Mouse (Mus musculus): Measurements from ENCODE around the gene Ptpn3. TPM values are rescaled to one million over a fixed set of nuclear protein-coding genes. Genes with fewer than 3 reads are reported as not detected.

The Ptpn3 gene
- polyA plus RNA-seq, 1 experiment from 2014 or later = 4.9 TPM

DNA sequence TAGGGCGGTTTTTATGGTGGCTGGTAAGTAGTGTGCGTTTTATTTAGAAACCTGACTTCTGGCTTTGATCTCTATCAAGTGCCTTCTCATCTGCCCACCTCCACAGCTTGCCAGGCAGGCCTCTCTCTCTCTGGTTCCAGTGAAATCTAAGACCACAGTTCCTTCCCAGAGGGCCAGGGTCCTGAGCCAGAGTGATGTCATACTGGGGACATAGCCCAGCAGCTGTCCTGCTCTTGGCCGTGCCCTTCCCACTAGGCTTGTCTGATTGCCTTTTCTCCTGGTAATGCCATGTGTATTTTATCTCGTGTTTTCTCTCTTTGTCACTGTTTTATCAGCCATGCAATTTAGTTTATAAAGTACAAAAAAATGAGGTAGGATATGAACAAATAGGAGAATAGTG lies 118.1 kb downstream of the Ptpn3 start:
- peaks cover 5% of the 10 kb centered on the region; the same call in 1 of the 2 replicates for H3K4me1 ChIP-seq
- no peak overlapping the region for H3K4me3 ChIP-seq
- H3K9ac ChIP-seq = no peak overlapping the region
- no peaks in the 10 kb centered on the region for H3K27me3 ChIP-seq
- no peaks in the 10 kb centered on the region for H3K36me3 ChIP-seq
- H3K27ac ChIP-seq = no peak overlapping the region
- WGBS = 65% methylated on average over 4 of the region's 4 CpGs
- ATAC-seq (ENCODE audit: insufficient number of reproducible peaks, insufficient read depth, low FRiP score, low TSS enrichment, low read depth) = no peak
- H3K4me2 ChIP-seq = no peak overlapping the region
- no peaks in the 10 kb centered on the region for H3K9me3 ChIP-seq

DNA sequence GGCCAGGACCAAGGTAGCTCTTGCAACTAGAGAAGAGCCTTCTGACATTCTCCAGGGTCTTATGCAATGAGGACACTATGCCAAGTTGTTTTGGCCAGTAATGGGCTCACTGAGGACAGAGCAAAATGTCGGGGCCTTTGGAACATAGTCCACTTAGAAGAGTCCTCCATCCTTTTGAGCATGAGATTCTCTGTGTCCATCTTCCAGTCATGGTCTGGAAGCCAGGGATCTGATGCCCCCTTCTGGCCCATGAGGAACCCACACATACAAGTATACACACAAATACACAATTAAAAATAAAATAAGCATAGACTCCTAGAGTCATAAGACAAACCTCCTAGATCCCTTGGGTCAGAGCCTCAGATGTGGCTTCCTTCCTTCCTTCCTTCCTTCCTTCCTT lies 120.1 kb downstream of the Ptpn3 start:
- Histone ChIP-seq H3K27ac (no peak overlapping the region), H3K4me1 (peaks cover 5% of the 10 kb centered on the region; the same call in 1 of the 2 replicates), H3K36me3 (no peaks in the 10 kb centered on the region), H3K9me3 (no peaks in the 10 kb centered on the region), H3K4me2 (no peak overlapping the region), H3K9ac (no peak overlapping the region), H3K4me3 (no peak overlapping the region), H3K27me3 (no peaks in the 10 kb centered on the region)
- 56% methylated on average over 1 of the region's 1 CpGs for WGBS
- ATAC-seq (ENCODE audit: insufficient number of reproducible peaks, insufficient read depth, low FRiP score, low TSS enrichment, low read depth) = no peak

DNA sequence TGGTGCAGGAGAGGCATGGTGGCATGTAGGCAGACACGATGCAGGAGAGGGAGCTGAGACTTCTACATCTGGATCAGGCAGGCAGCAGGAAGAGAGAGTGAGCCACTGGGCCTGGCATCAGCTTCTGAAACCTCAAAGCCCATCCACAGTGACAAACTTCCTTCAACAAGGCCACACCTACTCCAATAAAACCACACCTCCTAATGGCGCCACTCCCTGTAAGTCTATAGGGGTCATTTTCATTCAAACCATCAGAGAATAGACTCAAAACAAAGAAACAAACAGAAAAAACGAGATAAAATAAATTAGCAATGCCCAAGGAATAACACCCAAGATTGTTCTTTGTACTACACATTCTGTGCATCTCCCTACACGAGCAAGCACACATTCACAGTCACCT lies 122.8 kb downstream of the Ptpn3 start:
- Histone ChIP-seq H3K4me2 (no peak overlapping the region), H3K9me3 (no peaks in the 10 kb centered on the region), H3K4me1 (peaks cover 8% of the 10 kb centered on the region; the same call in 1 of the 2 replicates), H3K27ac (no peak overlapping the region), H3K9ac (no peak overlapping the region), H3K4me3 (no peak overlapping the region), H3K27me3 (no peaks in the 10 kb centered on the region), H3K36me3 (no peaks in the 10 kb centered on the region)
- WGBS = 70% methylated on average over 4 of the region's 4 CpGs
- ATAC-seq (ENCODE audit: insufficient number of reproducible peaks, insufficient read depth, low FRiP score, low TSS enrichment, low read depth) = no peak

DNA sequence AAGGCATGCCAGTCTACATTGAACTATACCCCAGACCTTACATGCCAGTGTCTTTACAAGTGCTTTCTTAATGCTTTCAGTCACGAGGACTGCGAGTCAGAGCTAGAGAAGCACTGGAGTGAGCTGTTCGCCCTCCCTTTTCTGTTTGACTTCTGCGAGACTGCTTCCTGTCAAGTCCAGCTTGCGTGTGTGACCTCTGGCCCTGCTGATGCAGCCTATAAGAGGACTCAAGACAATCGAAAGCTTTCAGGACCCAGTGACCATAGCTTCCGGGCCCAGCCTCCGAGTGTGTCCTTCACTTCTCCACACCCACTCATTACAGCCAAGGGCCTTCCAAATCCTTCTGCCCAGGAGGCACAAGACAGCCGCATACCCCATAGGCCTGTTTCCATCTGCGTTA lies 126.3 kb downstream of the Ptpn3 start:
- peak overlapping the region; percentile 16; the same call in 1 of the 2 replicates for H3K27ac ChIP-seq
- H3K36me3 ChIP-seq = no peaks in the 10 kb centered on the region
- no peaks in the 10 kb centered on the region for H3K9me3 ChIP-seq
- H3K27me3 ChIP-seq = no peaks in the 10 kb centered on the region
- H3K4me3 ChIP-seq = no peak overlapping the region
- peaks cover 8% of the 10 kb centered on the region; the same call in 1 of the 2 replicates for H3K4me1 ChIP-seq
- no peak overlapping the region for H3K4me2 ChIP-seq
- no peak for ATAC-seq (ENCODE audit: insufficient number of reproducible peaks, insufficient read depth, low FRiP score, low TSS enrichment, low read depth)
- 38% methylated on average over 10 of the region's 10 CpGs for WGBS
- no peak overlapping the region for H3K9ac ChIP-seq

DNA sequence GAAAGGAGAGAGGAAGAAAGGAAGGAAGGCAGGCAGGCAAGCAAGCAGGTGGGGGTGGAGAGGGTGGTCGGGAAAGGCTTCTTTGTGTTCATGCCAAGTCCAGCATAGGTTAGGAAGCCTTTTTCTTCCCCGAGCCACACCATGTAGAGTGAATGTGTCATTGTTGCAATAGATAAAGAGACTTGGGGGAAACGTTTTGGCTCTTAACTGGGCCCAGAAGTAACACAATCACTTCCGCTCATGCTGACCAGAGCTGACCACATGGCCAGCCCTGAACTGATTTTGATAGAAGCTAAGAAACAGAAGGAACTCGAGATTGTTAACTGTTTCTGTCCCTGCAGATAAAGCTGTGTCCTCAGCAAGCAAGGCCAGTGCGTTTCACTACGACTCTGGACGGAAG lies 128.8 kb downstream of the Ptpn3 start:
- no peaks in the 10 kb centered on the region for H3K9me3 ChIP-seq
- peaks cover 8% of the 10 kb centered on the region; the same call in 1 of the 2 replicates for H3K4me1 ChIP-seq
- no peak for ATAC-seq (ENCODE audit: insufficient number of reproducible peaks, insufficient read depth, low FRiP score, low TSS enrichment, low read depth)
- H3K9ac ChIP-seq = no peak overlapping the region
- H3K4me2 ChIP-seq = no peak overlapping the region
- no peaks in the 10 kb centered on the region for H3K27me3 ChIP-seq
- WGBS = 63% methylated on average over 8 of the region's 8 CpGs
- no peak overlapping the region for H3K4me3 ChIP-seq
- no peak overlapping the region for H3K27ac ChIP-seq
- H3K36me3 ChIP-seq = no peaks in the 10 kb centered on the region

DNA sequence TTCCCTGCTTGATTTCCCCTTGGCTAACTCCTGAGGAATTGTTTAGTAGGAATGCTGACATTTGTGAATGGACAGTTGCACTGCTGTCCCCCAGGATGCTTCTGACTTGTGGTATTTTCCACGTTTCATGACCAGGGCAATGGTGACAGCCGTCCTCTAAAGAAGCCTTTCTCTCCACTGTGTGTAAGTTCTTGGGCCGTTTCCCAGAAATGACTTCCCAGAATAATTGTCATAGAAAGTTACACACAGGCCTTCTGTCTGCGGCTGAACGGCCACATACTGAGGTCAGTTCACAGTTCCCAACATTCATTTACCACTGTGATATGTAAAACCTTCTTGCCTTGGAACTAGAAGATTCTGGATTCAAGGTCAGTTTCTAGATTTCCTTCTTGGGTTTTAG lies 129.8 kb downstream of the Ptpn3 start:
- no peaks in the 10 kb centered on the region for H3K36me3 ChIP-seq
- H3K4me3 ChIP-seq = no peak overlapping the region
- no peak overlapping the region for H3K4me2 ChIP-seq
- no peaks in the 10 kb centered on the region for H3K9me3 ChIP-seq
- H3K27ac ChIP-seq = no peak overlapping the region
- 75% methylated on average over 5 of the region's 5 CpGs for WGBS
- no peak overlapping the region for H3K9ac ChIP-seq
- no peak for ATAC-seq (ENCODE audit: insufficient number of reproducible peaks, insufficient read depth, low FRiP score, low TSS enrichment, low read depth)
- peaks cover 12% of the 10 kb centered on the region for H3K4me1 ChIP-seq
- H3K27me3 ChIP-seq = no peaks in the 10 kb centered on the region

DNA sequence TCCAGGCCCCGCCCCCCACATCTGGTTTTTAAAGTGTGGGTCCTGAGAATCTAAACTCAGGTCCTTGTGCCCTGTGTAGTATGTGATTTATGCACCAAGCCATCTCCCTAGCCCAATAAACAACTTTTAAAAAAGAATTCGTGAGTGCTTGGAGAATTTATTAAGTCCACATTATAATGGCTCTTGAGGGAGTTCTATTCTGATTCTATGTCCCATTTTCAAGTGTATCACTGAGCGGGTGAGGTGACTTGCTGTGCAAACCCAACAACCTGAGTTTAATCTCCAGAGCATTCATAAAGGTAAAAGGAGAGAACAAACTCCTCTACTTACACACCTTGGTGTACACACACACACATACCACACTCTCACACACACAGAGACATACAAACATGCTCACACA lies 133.0 kb downstream of the Ptpn3 start:
- ATAC-seq (ENCODE audit: insufficient number of reproducible peaks, insufficient read depth, low FRiP score, low TSS enrichment, low read depth) = no peak
- Histone ChIP-seq H3K27ac (no peak overlapping the region), H3K4me3 (no peak overlapping the region), H3K27me3 (no peaks in the 10 kb centered on the region), H3K36me3 (no peaks in the 10 kb centered on the region), H3K9ac (no peak overlapping the region), H3K4me1 (peaks cover 4% of the 10 kb centered on the region), H3K9me3 (no peaks in the 10 kb centered on the region), H3K4me2 (no peak overlapping the region)
- 82% methylated on average over 3 of the region's 3 CpGs for WGBS

DNA sequence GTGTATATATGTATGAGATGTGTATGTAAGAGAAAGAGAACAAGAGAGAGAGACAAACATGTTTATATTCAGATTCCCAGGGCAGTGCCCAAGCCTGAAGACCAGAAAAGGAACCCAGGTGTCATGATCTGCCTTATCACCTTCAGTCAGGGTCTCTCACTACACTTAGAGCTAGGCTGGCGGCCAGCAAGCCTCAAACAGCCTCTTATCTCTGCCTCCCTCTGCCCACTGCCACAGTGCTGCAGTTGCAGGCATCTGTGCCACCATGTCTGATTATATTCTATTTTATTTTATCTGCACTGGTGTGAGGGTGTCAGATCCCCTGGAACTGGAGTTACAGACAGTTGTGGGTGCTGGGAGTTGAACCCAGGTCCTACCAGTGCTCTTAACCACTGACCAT lies 133.4 kb downstream of the Ptpn3 start:
- Histone ChIP-seq H3K9me3 (no peaks in the 10 kb centered on the region), H3K4me1 (peaks cover 5% of the 10 kb centered on the region), H3K27me3 (no peaks in the 10 kb centered on the region), H3K4me2 (no peak overlapping the region), H3K4me3 (no peak overlapping the region), H3K36me3 (no peaks in the 10 kb centered on the region), H3K9ac (no peak overlapping the region), H3K27ac (no peak overlapping the region)
- no peak for ATAC-seq (ENCODE audit: insufficient number of reproducible peaks, insufficient read depth, low FRiP score, low TSS enrichment, low read depth)
- WGBS = 91% methylated on average over 1 of the region's 1 CpGs

DNA sequence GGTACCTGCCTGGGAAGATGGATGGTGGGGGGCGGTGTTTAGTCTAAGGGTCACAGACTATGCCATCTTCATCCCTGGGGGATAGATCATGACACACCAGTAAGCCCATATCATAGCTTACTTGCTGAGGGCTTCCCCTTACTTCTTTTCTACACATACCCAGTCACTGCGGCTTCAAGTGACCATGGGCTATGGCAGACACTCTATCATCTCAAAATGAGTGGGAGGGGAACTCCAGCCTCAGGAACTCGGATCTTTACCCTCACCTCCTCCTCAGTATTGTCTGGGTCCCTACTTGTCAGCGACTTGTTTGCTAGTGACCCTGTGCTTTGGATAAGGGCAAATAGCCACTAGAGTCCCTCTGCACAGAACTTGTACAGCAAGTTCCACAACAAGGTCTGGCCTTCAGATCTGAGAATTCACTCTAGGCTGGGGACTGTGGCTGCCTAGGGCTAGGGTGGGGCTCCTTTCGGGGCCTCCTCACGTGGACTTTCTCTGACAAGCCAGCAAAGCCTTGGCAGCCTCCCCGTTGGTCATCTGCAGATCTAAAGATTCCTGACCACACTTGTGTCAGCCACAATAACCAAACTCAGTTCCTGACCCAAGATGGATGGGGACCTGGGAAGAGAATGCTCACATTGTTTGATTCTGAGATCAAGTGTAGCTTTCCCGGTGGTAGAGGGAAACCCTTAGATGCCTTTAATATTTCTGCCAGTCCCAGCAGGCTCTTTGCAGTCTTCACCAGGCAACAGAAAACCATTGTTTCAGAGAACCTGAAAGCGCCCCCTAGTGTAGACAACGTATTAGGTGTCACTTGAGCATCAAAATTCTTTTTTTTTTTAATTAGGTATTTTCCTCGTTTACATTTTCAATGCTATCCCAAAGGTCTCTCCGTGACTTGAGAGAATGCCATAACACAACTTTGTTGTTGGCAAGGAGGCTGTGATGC lies 134.4 kb downstream of the Ptpn3 start:
- no peak overlapping the region for H3K9ac ChIP-seq
- ATAC-seq (ENCODE audit: insufficient number of reproducible peaks, insufficient read depth, low FRiP score, low TSS enrichment, low read depth) = no peak
- peaks cover 13% of the 10 kb centered on the region for H3K4me1 ChIP-seq
- WGBS = 46% methylated on average over 12 of the region's 12 CpGs
- H3K27me3 ChIP-seq = no peaks in the 10 kb centered on the region
- no peaks in the 10 kb centered on the region for H3K36me3 ChIP-seq
- H3K9me3 ChIP-seq = no peaks in the 10 kb centered on the region
- H3K27ac ChIP-seq = 0 out of 2 replicates have a peak overlapping the region, but pooled peaks have one; percentile 4
- no peak overlapping the region for H3K4me2 ChIP-seq
- no peak overlapping the region for H3K4me3 ChIP-seq

DNA sequence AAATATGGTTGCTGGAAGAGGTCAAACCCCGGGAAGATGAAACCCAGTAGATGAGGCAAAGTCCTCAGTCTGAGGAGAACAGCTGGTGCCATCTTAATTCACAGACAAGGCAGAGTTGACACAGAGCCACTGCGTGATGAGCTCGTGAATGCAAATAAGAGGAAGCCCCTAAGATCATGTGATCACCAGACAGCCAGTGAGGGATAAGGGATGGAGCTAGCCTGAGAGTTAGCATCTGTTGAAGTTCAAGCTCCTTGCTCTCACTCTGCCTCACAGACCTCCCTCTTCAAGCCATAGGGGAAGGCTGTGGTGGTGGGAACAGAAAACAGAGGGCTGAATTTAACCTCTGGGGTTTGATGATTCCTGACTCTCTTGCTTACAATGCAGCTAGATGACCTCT lies 136.0 kb downstream of the Ptpn3 start:
- H3K4me1 ChIP-seq = peaks cover 13% of the 10 kb centered on the region
- 52% methylated on average over 3 of the region's 3 CpGs for WGBS
- no peak overlapping the region for H3K4me3 ChIP-seq
- no peak overlapping the region for H3K27ac ChIP-seq
- H3K27me3 ChIP-seq = no peaks in the 10 kb centered on the region
- no peak overlapping the region for H3K9ac ChIP-seq
- H3K4me2 ChIP-seq = no peak overlapping the region
- H3K9me3 ChIP-seq = no peaks in the 10 kb centered on the region
- no peaks in the 10 kb centered on the region for H3K36me3 ChIP-seq
- no peak for ATAC-seq (ENCODE audit: insufficient number of reproducible peaks, insufficient read depth, low FRiP score, low TSS enrichment, low read depth)

DNA sequence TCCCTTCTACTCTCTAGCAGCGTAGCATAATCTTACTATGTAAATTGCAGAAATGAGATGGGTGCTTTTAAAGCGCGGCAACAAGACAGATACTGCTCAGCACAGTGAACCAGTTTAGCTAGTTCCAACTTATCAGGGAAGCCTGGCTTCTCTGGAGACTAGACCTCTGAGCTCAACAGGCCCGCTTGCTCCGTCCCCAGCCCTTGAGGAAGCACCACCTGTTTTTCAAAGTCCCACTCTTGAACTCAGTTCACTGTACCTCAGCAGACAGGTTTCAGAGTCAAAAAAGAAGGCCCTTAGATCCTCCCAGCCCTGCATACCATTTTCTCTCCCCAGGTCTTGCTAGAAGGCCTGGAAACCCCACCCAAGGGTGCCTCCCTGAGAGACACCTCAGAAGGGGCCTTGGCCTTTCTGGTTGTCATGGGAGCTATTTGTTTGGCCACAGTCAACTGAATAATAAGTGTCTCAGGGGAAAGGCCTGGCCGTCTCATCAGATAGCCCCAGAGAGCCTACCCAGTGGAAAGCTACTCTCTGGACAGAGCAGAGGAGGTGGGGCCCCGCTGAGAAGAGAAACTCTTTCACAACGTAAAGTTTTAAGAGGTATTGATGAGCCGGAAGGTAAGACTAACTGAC lies 136.9 kb downstream of the Ptpn3 start:
- Histone ChIP-seq H3K9me3 (no peaks in the 10 kb centered on the region), H3K36me3 (no peaks in the 10 kb centered on the region), H3K4me3 (no peak overlapping the region), H3K9ac (no peak overlapping the region), H3K4me2 (no peak overlapping the region), H3K4me1 (peaks cover 13% of the 10 kb centered on the region), H3K27ac (peak overlapping the region; percentile 22; the same call in 1 of the 2 replicates), H3K27me3 (no peaks in the 10 kb centered on the region)
- ATAC-seq (ENCODE audit: insufficient number of reproducible peaks, insufficient read depth, low FRiP score, low TSS enrichment, low read depth) = no peak
- 80% methylated on average over 9 of the region's 9 CpGs for WGBS

All from embryonic facial prominence, embryonic 13.5 days (tissue).